Mouse (Mus musculus) heart, postnatal 0 days (tissue): ENCODE measurements around the gene Dip2b. TPM values are rescaled to one million over a fixed set of nuclear protein-coding genes. Genes with fewer than 3 reads are reported as not detected.

ENCODE experiments used
- ATAC-seq: fragments of 200-750 bp; cut with Nextera tagmentation; 2 replicates; pipeline ENCODE4 v1.8.0; 2017; ENCODE audit warnings: low read depth, moderate number of reproducible peaks, moderate library complexity; ENCODE audit not compliant: insufficient read depth
- DNase-seq: peaks from one replicate; pipeline ENCODE4 v3.0.0-alpha.2; 2016; ENCODE audit warnings: low spot score
- H3K27ac ChIP-seq: fragments of 300-500 bp; sonication (generic); 2 replicates; pipeline ENCODE4 v1.5.1; 2014; ENCODE audit warnings: low read depth, mild to moderate bottlenecking
- H3K27me3 ChIP-seq: fragments of 300-500 bp; sonication (generic); 2 replicates; pipeline ENCODE4 v1.6.1; 2014; ENCODE audit warnings: low read length, mixed read lengths; ENCODE audit not compliant: control insufficient read depth, insufficient read depth
- H3K36me3 ChIP-seq: fragments of 300-500 bp; sonication (generic); replicated peaks from 2 replicates; pipeline ENCODE4 v1.6.1; 2014; ENCODE audit warnings: low read length, mixed read lengths; ENCODE audit not compliant: control insufficient read depth, insufficient read depth
- H3K4me1 ChIP-seq: fragments of 300-500 bp; sonication (generic); 2 replicates; pipeline ENCODE4 v1.6.1; 2014; ENCODE audit warnings: antibody characterized with exemption; ENCODE audit not compliant: control insufficient read depth, insufficient read depth
- H3K4me2 ChIP-seq: fragments of 300-500 bp; sonication (generic); 2 replicates; pipeline ENCODE4 v1.6.1; 2014; ENCODE audit warnings: low read depth, mild to moderate bottlenecking, low read length, moderate library complexity
- H3K4me3 ChIP-seq: fragments of 300-500 bp; sonication (generic); 2 replicates; pipeline ENCODE4 v1.5.1; 2014; ENCODE audit warnings: low read depth, low read length
- H3K9ac ChIP-seq: fragments of 300-500 bp; sonication (generic); replicated peaks from 2 replicates; pipeline ENCODE4 v1.6.1; 2014; ENCODE audit warnings: low read depth, low read length, mixed read lengths
- H3K9me3 ChIP-seq: fragments of 300-500 bp; sonication (generic); replicated peaks from 2 replicates; pipeline ENCODE4 v1.6.1; 2016; ENCODE audit warnings: low read length; ENCODE audit not compliant: control insufficient read depth
- CTCF ChIP-seq: IDR thresholded peaks from 2 replicates; pipeline ENCODE4 v1.5.1; 2016; ENCODE audit warnings: antibody characterized with exemption, control low read depth, low read depth
- EP300 ChIP-seq: IDR thresholded peaks from 2 replicates; pipeline ENCODE4 v1.6.1; 2016; ENCODE audit warnings: antibody characterized with exemption, low read depth
- WGBS: fragments of 180-500 bp; shearing (Covaris S2); extraction: QIAGEN DNeasy Blood & Tissue Kit; methylation state at CpG from one replicate; pipeline ENCODE4 v1.1.7; 2014; 5-methylcytosine and 5-hydroxymethylcytosine counted together
- polyA plus RNA-seq: library from polyadenylated mRNA; unstranded; fragments of >200 nt; fragmentation: Nextera tagmentation; extraction: Ambion mirVana; gene quantifications from 2 replicates; pipeline ENCODE4 v1.2.1, GENCODE M21; 2015
- total RNA-seq: library from RNA; depleted of rRNA; stranded (reverse); fragments of >200 nt; gene quantifications from 2 replicates; pipeline ENCODE4 v1.2.3, GENCODE M21; 2014; ENCODE audit warnings: low replicate concordance

Dip2b gene
- total and polyA plus RNA-seq, 2 experiments from 2014 or later: 9.7 to 24.0 TPM

DNA sequence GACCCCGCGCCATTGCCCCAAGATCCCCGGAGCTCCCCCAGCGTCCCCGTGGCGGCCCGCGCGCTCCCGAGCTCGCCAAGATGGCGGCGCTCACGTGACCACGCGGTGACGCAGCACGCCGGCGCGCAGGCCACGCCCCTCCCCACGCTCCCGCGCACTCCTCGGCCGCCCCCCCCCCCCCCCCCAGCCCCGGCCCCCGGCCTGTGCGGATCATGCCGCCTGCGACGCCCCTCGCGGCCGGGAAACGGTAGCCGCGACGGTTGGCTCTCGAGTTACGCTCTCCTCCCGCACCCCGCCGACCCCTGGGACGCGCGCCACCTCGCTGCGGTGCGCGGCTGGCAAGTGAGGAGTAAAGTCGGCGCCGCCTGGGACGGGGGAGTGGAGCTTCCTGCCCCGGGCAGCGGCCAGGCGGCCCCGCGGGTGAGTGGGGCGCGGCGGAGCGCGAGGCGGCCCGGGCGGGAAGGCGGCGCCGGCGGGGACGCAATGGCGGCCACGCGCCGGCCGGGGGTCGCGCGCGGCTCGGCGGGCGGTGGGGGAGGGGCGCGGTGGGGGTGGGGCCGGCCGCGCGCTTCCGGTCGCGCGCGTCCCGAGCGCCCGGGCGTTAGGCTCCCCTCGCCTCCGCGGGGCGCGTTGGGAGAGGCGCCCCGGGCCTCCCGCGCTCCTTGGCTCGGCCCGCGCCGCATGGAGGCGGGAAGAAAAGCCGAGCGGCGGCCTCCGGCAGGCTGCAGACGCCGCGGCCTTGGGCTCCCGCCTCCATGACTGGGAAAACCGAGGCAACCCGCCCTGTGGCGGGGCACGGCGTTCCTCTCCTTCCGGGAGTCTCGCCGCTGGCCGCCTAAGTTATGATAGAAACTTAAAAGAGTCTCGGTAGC is 189.4 kb downstream of the Dip2b start, which contains the start of gene Atf1:
Gene Atf1 (plus strand): TSS at position 157 of the 872 bp plus-strand sequence.
- H3K4me3 ChIP-seq: peak within 1 kb of the TSS; percentile 98
- H3K36me3 ChIP-seq: peaks cover 8% of the 10 kb centered on the region; the same call in 1 of the 2 replicates
- peak within 1 kb of the TSS; percentile 72 for H3K4me2 ChIP-seq
- no peaks in the 10 kb centered on the region for H3K27me3 ChIP-seq
- H3K9ac ChIP-seq: peak within 1 kb of the TSS; percentile 99
- peaks cover 7% of the 10 kb centered on the region for H3K9me3 ChIP-seq
- peak; percentile 89 for DNase-seq
- peaks cover 14% of the 10 kb centered on the region for H3K4me1 ChIP-seq
- 1% methylated on average over 61 of the region's 133 CpGs for WGBS
- ATAC-seq: peak; percentile 84
- H3K27ac ChIP-seq: peak within 1 kb of the TSS; percentile 100
- no peak for TF ChIP-seq EP300
- peak; percentile 20; the same call in 1 of the 2 replicates for TF ChIP-seq CTCF

DNA sequence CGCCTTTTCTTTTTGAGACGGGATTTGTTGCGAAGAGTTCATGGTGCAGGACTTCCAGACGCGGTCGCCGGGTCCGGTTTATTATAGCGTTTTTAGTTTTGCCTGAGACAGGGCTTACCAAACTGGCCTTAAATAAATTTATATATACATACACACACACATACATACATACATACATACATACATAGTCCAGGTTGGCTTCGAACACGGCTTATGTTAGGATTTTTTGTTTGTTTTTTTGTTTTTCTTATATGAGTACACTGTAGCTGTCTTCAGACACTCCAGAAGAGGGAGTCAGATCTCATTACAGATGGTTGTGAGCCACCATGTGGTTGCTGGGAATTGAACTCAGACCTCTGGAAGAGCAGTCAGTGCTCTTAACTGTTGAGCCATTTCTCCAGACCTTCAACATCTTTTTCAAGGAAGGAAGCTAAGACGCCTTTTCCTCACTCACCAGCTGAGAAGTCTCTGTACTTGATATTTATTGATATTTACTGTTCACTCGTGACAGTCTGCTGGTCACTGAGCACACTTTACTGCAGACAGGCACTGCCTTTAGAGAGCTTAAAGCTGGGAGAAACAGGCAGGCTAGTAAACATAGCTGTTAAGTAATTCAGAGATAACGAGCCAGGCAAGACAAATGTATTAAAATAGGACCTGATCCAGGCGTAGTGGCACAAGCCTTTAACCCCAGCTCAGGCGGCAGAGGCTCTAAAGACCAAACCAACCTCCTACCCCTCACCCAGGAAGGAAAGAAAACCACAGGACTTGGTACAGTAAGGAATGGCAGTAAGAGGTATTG is 190.3 kb downstream of the Dip2b start:
- Histone ChIP-seq H3K9ac (peak overlapping the region; percentile 99), H3K4me3 (peak overlapping the region; percentile 98), H3K27me3 (no peaks in the 10 kb centered on the region), H3K9me3 (no peaks in the 10 kb centered on the region), H3K4me2 (peak overlapping the region; percentile 72), H3K27ac (peak overlapping the region; percentile 100), H3K4me1 (peaks cover 14% of the 10 kb centered on the region), H3K36me3 (peaks cover 9% of the 10 kb centered on the region)
- TF ChIP-seq CTCF (peak; percentile 12; the same call in 1 of the 2 replicates), EP300 (no peak)
- WGBS: 7% methylated on average over 16 of the region's 16 CpGs
- ATAC-seq (no peak), DNase-seq (peak; percentile 65)

GRCm38 (mm10) chr15:100230655-100231054 is 192.2 kb downstream of the Dip2b start:
- DNase-seq (no peak), ATAC-seq (no peak)
- H3K4me1 ChIP-seq: peaks cover 14% of the 10 kb centered on the region
- H3K36me3 ChIP-seq: peaks cover 26% of the 10 kb centered on the region
- no peak overlapping the region for H3K9ac ChIP-seq
- H3K27ac ChIP-seq: no peak overlapping the region
- 65% methylated on average over 1 of the region's 1 CpGs for WGBS
- TF ChIP-seq EP300: no peak
- peak; percentile 15; the same call in 1 of the 2 replicates for TF ChIP-seq CTCF
- no peaks in the 10 kb centered on the region for H3K9me3 ChIP-seq
- no peak overlapping the region for H3K4me2 ChIP-seq
- H3K4me3 ChIP-seq: no peak overlapping the region
- H3K27me3 ChIP-seq: no peaks in the 10 kb centered on the region

DNA sequence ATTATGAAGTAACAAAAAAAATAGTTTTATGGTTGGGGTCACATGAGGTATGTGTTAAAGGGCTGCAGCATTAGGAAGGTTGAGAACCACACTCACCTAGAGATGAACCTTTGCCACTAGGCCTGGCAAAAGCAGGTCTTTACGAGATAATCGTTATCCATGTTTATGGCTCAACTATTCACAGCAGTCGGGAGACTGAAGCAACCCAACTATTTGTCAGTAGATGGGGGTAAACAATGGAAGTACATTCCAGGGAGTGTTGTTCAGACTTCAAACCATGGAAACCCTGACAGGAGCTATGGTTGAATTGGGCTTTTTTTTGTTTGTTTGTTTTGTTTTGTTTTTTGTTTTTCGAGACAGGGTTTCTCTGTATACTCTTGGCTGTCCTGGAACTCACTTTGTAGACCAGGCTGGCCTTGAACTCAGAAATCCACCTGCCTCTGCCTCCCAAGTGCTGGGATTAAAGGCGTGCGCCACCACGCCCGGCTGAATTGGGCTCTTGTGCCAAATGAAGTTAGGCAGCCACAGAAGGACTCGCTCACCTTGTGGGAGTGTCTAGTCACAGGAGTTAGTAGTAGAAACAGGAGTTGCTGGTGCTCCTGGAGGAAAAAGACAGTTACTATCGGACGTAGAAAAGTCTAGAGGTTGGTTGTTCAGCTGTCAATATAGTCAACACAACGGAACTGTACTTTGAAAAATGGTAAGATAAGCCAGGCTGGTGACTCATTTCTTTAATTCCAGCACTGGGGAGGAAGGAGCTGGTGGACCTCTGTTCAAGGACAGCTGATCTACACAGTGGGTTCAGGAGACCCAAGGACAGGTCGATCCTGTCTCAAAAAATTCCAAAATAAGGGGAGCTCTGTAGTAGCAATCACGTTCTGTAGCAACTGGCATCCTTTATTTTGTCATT is 193.4 kb downstream of the Dip2b start:
- no peak overlapping the region for H3K4me2 ChIP-seq
- WGBS: 67% methylated on average over 14 of the region's 14 CpGs
- no peak overlapping the region for H3K4me3 ChIP-seq
- H3K36me3 ChIP-seq: peaks cover 34% of the 10 kb centered on the region
- TF ChIP-seq CTCF (no peak), EP300 (no peak)
- no peaks in the 10 kb centered on the region for H3K27me3 ChIP-seq
- H3K9me3 ChIP-seq: no peaks in the 10 kb centered on the region
- H3K9ac ChIP-seq: no peak overlapping the region
- H3K4me1 ChIP-seq: peaks cover 16% of the 10 kb centered on the region
- H3K27ac ChIP-seq: peak overlapping the region; percentile 51; the same call in 1 of the 2 replicates
- DNase-seq (no peak), ATAC-seq (no peak)
